Mouse (Mus musculus) R1 (cell line): ENCODE results near the gene Eif4e2.

Experiments used
- DNase-seq: peaks from one replicate; pipeline ENCODE4 v3.0.0-alpha.2; 2018; ENCODE audit warnings: low read depth, low spot score

The Eif4e2 gene

DNA sequence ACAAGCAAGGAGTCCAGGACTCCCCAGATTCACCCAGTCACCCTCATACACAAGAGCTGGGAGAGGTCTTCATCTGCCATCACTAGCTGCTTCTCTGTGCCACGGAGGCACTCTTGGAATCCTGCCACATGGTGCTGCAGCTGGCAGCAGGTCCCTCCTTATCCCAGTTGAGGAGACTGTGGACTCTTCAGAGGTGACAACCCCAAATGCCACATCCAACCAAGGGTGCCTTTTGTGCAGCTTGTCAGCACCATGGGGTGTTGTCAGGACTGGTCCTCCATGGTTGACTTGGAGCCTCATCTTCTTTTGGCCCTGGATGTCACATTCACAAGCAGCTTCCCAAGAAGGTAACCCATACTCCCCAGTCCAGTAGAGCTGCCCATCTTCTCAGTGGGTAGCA lies 11.9 kb upstream of the Eif4e2 start:
- no peak for DNase-seq

DNA sequence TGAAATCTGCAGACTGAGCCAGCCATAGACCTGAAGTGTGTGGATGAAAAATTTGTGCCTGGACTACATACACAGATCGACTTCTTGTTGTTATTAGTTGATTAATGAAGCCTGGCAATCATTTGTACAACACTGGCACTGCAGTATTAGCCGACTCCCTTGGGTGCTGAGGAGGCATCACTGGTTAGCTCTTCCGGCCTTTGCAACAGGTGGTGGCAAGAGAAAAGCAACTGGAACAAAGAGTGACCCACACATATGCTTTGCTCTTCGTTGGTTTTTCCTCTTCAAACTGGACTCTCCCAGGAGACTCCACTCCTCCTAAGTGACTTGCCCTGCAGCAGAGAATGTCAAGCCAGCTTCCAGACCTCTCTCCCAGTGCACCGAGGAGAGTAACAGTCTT lies 9.9 kb upstream of the Eif4e2 start:
- no peak for DNase-seq

DNA sequence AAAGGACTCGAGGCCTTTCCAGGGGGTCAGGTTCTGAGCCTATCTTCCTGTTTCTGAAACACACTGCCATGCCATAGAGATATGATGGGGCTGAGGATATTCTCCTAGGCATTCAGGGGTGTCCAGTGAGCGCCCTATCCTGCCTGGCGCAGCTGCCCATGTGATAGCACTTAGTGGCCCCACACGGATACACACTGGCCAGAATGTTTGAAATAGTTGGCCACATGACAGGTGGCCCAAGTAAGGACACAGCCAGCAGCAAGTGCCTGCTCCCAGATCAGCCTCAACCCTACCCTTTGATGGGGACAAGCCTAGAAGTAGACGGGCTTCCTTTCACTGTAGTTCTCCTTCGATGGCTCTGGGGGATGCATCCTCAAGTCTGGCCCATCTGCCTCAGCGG lies 9.2 kb upstream of the Eif4e2 start, which contains the start of gene Chrng:
Gene Chrng, plus strand, starts transcription at position 193 of the 400 bp plus-strand sequence.
- DNase-seq, result no peak

DNA sequence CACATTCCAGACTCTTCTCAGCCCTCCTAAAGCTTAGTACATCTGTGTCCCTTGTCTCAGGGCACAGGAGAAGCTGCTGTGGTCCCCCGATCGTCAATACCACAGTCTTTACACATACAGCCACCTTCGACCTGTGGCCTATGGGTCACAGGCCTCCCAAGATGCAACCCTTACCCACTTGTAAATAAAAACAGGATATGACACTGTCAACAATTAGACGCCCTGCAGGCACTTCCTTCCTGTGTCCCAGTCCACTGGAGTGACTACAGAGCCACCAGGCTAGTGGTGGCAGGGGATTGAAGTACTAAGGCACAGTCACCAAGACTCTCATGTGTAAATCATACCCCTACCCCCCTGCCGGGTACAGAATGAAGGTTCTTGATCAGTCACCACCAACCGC lies 8.7 kb upstream of the Eif4e2 start:
- DNase-seq, result no peak

DNA sequence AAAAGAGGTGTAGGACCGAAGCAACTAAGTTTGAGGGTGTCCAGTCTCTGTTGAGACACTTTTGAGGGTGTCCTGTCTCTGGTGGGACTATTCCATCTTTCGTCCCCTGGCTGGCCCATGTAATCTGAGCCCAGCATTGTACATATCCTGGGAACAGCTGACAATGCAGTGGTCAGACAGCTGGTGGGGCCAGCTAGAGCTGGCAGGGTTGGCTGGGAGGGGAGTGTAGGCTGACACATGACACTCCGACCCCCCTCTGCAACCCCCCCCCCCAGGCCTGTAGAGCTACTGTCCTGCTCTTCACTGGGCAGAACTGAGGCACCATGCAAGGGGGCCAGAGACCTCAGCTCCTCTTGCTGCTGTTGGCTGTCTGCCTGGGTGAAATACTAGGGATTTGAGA lies 8.2 kb upstream of the Eif4e2 start:
- no peak for DNase-seq

DNA sequence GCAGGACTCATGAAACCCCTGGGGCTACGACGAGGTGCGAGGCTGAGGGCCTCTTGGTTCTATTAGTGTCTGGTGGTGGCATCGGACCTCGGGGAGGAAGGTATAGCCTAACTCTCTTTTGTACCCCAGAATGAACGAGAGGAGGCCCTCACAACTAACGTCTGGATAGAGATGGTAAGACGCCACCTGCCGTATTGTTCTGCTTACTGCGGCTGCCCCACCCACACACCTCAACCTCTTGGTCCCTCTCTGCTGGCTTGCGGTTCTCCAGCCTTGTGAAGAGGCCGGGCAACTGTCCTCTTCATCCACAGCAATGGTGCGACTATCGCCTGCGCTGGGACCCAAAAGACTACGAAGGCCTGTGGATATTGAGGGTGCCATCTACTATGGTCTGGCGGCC lies 7.4 kb upstream of the Eif4e2 start:
- DNase-seq, result peak; percentile 76

DNA sequence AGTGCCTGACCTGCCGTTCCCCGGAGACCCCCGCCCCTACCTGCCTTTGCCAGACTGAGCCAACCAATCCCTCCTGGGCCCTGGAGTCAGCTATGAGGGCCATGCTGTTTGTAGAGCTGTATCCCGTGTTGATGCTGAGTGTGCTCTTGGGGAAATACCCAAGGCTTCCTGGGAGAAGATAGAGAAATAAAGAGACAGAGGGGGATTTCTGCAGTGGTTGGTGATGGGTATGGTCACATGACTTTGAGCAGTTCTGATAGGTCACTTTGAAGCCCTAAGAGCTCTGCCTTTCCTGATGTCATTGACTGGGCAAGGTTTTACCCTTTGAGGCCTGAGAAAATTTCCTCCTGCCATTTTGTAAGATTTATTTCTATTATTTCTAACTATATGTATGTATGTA lies 2.3 kb upstream of the Eif4e2 start:
- no peak for DNase-seq

DNA sequence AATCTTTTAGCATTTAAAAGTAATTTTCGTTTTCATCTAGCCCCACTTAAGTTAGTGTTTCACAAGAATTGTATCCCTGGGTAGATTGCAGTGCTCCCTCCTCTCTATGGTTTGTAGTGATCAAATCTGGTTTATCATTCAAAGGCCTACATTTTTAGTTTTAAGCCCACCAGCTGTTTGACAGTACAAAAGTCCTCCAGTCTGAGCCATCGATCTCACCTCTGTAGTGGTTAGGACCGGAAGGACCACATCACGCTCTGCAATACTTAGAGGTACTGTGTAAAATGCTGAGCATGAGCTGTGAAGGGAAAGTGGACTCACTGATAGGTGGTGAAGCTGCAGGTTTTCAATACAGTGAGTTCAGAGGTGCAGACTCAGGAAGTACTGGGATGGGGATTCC lies 1.0 kb downstream of the Eif4e2 start:
- DNase-seq, result no peak

DNA sequence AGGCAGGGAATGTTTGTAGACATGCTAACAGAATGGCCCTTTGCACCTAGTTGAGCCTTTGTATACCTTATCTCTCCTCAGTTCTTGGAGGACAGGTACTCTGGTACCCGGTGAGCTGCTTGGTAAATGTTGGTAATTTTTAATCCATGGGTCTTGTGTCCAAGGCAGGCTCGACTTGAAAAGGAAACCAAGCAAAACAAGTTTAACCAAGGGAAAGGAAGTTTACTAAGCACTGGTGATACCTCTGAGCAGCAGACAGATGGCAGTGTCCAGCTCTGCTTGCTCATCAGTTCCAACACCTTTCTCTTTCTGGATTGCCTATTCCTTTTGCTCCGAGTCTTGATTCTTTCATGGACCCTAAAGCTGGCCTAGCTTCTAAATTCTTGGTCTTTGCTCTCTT lies 4.2 kb downstream of the Eif4e2 start:
- peak; percentile 89 for DNase-seq

DNA sequence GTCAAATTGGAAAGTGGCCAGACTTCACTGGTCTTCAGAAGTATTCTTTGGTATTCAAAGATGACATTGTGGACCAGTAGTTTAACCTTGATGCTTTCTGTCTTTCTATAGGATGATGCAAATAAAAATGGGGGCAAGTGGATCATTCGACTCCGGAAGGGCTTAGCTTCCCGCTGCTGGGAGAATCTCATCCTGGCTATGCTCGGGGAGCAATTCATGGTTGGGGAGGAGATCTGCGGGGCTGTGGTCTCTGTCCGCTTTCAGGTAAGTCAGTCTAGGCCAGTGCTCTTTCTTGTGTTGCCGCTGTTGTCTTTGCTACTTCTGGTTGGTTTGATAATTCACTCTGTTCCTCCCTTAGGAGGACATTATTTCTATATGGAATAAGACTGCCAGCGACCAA lies 12.0 kb downstream of the Eif4e2 start:
- DNase-seq, result peak; percentile 90

DNA sequence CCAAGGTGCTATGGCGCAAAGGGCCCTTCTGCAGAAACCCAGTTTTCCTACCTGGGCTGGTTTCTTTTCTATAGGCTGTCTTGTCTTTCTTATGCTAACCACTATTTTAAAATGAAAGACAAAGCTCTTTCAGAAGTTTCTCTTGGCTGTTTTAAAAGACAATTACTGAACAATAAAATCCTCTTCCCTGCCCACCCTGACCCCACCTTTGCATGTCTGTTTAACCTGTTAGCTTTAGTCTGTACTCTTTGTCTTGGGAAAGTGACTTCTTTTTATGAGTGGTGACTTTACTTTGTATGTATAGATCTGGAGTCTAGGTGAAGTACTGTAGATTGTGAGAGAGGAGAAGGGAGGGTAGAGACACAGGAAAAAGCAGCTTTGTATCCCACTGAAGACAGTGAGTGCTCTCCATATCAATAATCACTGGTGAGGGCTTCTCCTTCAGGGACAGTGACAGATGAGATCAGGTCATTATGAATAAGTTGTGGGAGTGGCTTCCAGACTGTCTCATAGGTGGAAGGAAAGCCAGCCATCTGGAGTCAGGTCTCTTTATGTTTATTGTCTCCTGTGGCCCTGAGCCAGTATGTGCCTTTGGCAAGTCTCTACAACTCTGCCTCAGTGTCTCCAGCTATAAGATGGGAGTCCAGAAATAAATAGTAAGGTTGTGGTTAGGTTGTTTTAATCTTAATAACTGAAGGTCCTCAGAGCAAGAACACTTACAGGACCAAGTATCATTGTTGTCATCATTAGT lies 12.9 kb downstream of the Eif4e2 start:
- peak; percentile 97 for DNase-seq

DNA sequence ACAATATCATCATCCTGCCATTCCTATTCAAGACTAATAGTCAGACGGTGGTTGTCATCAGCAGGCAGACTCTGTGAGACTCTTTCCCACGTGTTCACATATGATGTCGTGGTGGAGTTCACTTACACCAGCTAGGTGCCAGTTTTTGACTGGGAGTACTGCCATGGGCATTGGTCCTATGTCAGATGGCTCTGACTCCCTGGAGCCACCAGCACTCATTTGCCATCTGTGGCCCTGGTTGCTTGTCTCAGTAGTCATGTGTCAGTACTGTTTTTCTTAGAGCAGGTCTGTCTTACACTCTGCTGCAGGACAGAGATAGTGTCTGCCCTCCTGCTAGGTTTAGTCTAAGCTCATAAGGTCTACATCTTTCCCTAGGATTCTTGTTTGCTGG lies 13.4 kb downstream of the Eif4e2 start:
- DNase-seq, result no peak

DNA sequence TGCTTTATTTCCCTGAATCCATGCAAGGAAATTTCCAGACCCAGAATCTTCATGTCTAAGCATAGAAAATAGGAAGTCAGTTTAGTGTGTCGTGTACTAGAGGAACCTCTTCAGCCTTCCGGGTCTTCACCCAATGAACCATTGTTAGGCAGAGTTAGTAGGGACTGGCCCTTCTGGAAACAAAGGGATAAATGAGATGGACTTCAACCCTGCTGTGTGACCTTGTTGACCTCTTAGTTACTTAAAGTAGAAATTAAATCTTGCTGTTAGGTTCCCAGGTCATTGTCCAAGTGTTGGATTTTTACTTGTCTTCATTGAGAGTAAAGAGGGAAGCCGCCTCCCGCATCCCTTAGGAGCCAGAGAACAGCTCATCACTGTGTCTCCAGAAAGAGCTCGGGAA lies 16.9 kb downstream of the Eif4e2 start:
- peak; percentile 94 for DNase-seq

DNA sequence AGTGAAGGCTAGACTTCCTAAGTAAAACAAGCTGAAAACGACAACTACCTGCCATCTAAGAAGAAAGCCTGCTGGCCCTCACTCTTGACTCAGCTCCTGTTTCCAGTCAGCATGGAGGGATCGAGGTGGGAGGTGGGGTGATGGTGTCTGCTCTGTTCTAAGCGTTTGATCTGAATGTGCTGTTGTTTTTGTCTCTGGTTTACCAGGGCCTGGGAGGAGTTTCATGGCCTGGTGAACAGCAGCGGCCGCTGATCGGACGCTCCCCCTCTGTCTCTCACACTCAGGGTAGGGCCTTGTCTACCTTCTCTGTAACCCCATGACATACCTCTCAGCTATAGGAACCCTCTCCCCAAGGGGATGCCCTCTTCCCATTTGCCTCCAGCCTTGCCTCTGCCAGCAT lies 18.5 kb downstream of the Eif4e2 start:
- peak; percentile 68 for DNase-seq

DNA sequence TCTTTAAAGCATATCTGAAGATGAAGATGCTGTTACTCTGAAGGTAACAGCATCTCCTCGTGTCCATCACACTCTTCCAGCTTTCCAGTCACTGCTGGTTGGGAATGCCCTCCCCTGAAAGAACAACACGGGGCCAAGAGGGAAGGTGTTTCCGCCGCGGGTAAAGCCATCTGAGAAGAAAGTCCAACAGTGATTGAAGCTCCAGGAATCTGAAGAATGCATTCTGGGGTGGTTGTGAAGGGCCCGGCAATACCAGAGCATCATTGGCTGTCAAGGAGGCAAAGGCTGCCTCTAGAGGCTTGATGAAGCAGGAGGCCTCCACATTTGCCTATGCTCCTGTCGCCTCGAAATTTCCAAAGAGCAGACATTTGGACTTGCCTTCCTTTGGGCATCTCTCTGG lies 25.3 kb downstream of the Eif4e2 start:
- peak; percentile 92 for DNase-seq

DNA sequence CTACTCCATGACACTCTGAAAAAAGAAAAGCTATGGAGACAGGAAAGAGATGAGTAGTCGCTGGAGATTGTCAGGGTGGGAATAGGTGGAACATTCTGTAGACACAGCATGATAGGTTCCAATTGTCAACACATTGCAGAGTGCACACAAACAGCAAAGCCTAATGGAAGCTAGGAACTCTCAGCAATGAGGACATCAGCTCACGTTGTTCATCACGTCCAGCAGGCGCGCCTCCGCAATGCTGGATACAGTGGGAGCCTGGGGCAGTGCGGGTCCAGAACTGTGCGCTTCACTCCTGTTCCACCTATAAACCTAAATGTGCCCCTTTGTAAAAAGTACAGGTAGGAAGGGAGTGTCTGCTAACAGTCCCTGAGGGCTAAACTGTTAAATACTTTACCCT lies 29.3 kb downstream of the Eif4e2 start:
- no peak for DNase-seq

DNA sequence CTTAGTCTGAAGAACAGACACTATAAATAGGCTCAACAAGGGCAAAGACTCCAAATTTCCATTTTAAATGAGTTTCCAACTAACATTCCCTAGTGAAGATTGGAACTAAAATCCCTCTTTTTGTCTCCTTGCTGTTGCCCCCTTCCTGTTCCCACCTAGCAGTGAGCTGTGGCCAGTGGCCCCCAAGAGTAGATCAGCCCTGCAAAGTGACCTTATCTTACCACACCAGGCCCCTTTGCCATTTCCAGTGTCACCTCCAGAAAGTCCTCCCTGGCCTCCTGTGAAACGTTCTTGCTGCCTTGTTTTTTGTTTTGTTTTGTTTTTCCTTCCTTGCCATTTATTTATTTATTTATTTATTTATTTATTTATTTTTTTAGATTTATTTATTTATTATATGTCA lies 31.7 kb downstream of the Eif4e2 start:
- DNase-seq, result no peak

DNA sequence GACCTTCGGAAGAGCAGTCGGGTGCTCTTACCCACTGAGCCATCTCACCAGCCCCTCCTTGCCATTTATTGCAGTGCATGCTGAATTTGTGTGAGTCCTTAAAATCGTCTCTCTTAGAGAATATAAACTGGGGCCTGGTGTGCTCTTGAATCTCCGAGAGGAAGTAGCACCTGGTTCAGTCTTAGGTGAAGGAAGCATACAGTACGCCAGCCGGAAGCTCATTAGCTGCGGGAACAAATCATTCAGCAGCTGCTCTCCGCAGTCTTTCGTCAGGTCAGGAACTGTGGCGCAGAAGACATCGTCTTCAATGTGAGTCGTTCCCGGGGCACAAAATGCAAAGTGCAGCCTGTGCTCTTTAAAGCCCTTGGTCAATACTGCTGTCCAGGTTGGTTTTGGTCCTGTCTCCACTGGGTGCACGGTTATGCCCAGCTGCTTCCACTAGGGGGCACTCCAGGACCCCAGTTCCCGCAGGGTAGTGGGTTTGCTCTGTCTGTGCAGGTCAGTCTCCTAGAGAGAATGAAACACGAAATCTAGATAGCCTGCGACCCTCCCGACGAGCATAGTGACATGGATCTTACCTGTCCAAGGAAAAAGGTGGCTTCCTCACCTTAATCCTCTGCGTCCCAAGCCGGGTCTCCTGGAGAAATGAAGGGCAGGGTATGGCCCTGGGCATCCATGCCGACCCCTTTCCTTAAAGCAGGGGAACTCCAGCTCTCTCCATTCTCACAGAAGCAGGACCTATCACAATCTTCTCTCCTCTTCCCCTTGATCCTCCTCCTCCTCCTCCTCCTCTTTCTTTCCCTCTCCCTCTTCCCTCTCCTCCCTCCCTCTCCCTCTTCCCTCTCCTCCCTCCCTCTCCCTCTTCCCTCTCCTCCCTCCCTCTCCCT lies 32.5 kb downstream of the Eif4e2 start:
- peak; percentile 83 for DNase-seq

DNA sequence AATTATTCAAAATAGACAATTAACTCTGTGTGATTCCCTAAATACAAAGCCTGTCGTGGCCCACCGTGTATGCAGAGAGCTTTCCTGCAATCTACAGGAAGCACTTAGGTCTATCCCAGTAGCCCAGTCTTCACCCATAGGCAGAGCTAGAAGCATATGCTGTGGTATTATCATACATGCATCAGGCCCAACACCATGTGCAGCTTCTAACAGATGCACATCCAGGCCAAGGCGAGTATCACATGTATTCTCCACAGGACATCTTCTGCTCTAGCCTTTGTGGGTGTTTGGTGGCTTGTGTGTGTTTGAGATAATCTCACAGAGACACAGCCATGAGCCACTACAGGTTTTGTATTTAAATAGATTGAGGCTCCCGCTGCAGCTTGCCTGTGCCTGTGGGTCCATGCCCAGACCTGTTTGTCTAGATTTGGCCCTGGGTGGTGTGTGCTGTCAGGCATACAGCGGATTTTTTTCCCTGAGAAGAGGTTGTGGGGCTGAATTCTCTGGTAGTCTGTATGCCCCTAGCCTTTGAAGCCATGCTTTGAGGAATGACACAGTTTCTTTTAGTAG lies 38.4 kb downstream of the Eif4e2 start:
- no peak for DNase-seq

DNA sequence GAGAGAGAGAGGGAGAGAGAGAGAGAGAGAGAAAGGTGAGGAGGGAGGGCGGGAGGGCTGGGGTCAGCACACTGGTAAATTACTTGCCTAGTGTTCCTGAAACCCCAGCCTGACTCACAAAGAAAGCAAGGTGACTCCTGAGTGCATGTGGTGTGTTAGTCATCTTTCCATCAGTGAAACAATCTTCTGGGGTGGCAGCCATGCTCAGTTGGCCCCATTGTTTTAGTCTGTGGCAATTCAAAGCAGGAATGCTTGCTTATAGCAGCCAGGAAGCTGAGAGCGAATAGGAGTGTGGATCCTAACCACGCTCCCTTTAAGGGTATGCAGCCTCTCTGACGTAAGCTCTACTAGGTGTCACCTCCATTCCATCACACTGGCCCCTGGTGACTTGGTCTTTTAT lies 41.5 kb downstream of the Eif4e2 start:
- no peak for DNase-seq

DNA sequence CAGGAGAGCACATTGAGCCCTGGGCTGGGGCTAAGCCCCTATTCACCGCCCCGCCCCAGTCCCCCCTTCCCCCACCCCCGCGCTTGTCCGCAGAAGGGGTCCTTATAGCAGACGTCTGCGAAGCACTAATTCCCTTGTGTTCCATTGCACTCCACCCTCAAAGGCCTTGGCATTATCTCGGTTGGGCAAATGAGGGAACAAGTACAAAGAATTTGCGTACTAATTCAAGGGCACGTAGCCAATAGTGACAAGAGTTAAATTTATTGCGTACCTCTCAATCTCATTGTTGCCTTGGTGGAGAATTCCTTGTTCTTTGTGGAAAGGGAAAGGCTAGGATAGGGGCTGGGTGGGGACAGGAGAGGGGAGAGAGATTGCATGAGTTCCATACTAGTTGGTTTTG lies 44.0 kb downstream of the Eif4e2 start:
- no peak for DNase-seq

DNA sequence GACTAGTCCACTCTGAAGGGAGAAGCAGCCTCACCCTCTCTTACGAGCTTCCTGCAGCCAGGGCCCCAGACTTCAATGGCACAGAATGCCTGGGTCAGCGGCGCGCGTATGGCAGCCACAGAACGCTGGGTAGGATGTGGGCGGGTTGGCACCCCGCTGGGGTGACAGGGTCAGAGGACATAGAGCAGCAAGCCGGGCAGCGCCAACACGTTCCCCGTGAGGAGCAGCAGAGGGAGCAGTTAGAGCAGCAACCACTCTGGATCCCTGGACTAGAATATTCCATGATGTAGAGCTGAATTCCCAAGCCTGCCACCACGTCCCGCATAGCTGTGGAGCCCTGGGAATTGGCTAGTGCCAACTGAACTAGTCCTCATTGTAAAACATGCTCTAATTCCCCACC lies 44.8 kb downstream of the Eif4e2 start:
- DNase-seq, result no peak

DNA sequence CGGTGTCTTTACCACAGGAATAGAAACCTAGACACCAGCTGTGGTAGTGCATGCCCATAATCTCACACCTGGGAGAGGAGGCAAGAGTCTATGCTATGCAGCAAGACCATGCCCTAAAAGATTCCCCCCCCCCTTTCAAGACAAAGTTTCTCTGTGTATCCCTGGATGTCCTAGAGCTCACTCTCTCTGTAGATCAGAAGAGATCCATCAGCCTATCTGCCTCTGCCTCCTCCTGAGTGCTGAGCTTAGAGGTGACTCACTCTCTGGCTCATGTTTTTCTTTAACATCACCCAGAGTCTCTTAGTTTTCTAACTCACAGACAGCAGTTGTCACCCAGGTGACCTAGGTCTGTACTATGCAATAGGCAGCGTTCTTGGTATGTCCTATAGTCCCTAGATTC lies 45.6 kb downstream of the Eif4e2 start:
- no peak for DNase-seq
